Mouse (Mus musculus) brain, embryonic 14.5 days (tissue): ENCODE data around the gene 1700029F12Rik.

ENCODE experiments used
- CTCF ChIP-seq: fragments of 200-500 bp; IDR thresholded peaks from 2 replicates; pipeline ENCODE4 v1.5.1; 2012; ENCODE audit warnings: inconsistent platforms, mild to moderate bottlenecking, moderate library complexity, borderline replicate concordance; ENCODE audit not compliant: insufficient read depth, insufficient read length; ENCODE audit errors: extremely low read depth
- POLR2A ChIP-seq: fragments of 200-500 bp; IDR thresholded peaks from 2 replicates; pipeline ENCODE4 v1.6.1; 2012; ENCODE audit warnings: mild to moderate bottlenecking, inconsistent platforms, borderline replicate concordance; ENCODE audit not compliant: poor library complexity, insufficient read depth, insufficient read length, severe bottlenecking; ENCODE audit errors: extremely low read depth

GRCm38 (mm10) chr13:97057817-97058216 lies 23.7 kb upstream of the 1700029F12Rik start:
- TF ChIP-seq POLR2A (no peak), CTCF (no peak)
